Mouse (Mus musculus): ENCODE data around the gene Stx3. TPM values are rescaled to one million over a fixed set of nuclear protein-coding genes. Genes with fewer than 3 reads are reported as not detected.

Gene Stx3
- total RNA-seq, 2 experiments from 2014 or later, result 19.1 to 23.2 TPM

- no peak for DNase-seq (ENCODE audit: low spot score in 2 of 2)
Measured at GRCm38 (mm10) chr19:11730278-11730677, 88.9 kb downstream of the Stx3 start.

- no peak for DNase-seq (ENCODE audit: low spot score in 2 of 2)
Measured at GRCm38 (mm10) chr19:11727304-11727703, 91.9 kb downstream of the Stx3 start.

GRCm38 (mm10) chr19:11725915-11726314 lies 93.3 kb downstream of the Stx3 start:
- DNase-seq (ENCODE audit: low spot score in 2 of 2), result no peak

Other genes with a start within 250 kb of the Stx3 start
- gene Ms4a6d, start 214.6 kb downstream of the Stx3 start, total RNA-seq (2021), result 1 to 10 TPM in 1 of 2 experiments, under 1 TPM in 1; 0.25 to 1.2 TPM
- gene Ms4a2, start 195.7 kb downstream of the Stx3 start, total RNA-seq (2021), result not detected
- gene Ms4a3, start 178.6 kb downstream of the Stx3 start, total RNA-seq (2021), result not detected
- gene Oosp2, start 158.8 kb downstream of the Stx3 start, total RNA-seq (2021), result not detected
- gene Oosp1, start 128.3 kb downstream of the Stx3 start, total RNA-seq (2021), result not detected
- not detected for gene Oosp3, start 122.3 kb downstream of the Stx3 start, total RNA-seq (2021)
- not detected for gene Gif, start 71.8 kb downstream of the Stx3 start, total RNA-seq (2021)
- gene Mrpl16, start 49.0 kb downstream of the Stx3 start, total RNA-seq (2021), result 10 to 100 TPM; 45.4 to 46.7 TPM
- gene Olfr1417, start 19.8 kb upstream of the Stx3 start, total RNA-seq (2021), result not detected
- gene Olfr1418, start 41.7 kb upstream of the Stx3 start, total RNA-seq (2021), result not detected
- not detected for gene Olfr1419, start 55.7 kb upstream of the Stx3 start, total RNA-seq (2021)
- not detected for gene Olfr1420, start 67.2 kb upstream of the Stx3 start, total RNA-seq (2021)
- 10 to 100 TPM; 20.3 to 22.3 TPM for gene Patl1, start 93.0 kb upstream of the Stx3 start, total RNA-seq (2021)
- gene Osbp, start 146.5 kb upstream of the Stx3 start, total RNA-seq (2021), result 10 to 100 TPM; 54.2 to 56.3 TPM
- not detected for gene Olfr1423, start 221.9 kb upstream of the Stx3 start, total RNA-seq (2021)
- not detected for gene Olfr1424, start 243.3 kb upstream of the Stx3 start, total RNA-seq (2021)